Mouse (Mus musculus) thymus, postnatal 4 days (tissue): ENCODE data around the gene Lrrc8c.
A peak's percentile ranks its signal among the peaks of the same experiment; 100 is the strongest.
"Not testable (repeated sequence)": the region's sequence is repeated elsewhere in the genome, so short reads cannot be mapped to it uniquely, and the experiment has no call there.

Experiments
- DNase-seq: peaks from one replicate; pipeline ENCODE4 v3.0.0; 2021

Gene Lrrc8c

DNA sequence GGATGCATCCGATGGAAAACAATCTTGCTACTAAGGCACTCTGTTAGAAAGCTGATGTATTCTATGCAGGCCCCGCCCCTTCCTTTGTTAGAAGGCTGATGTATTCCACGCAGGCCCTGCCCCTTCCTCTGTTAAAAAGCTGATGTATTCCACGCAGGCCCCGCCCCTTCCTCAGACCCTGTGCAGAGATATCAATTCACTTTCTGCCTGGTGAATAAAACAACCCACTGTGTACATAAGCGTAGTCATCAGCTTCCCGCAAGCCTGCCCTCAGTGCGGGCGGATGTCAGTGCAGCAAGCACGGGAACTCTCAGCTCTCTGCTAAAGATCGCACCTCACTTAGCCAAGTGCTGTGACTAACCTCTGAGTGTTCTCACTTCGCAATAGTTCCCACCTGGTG lies 90.5 kb downstream of the Lrrc8c start:
- peak; percentile 35 for DNase-seq

DNA sequence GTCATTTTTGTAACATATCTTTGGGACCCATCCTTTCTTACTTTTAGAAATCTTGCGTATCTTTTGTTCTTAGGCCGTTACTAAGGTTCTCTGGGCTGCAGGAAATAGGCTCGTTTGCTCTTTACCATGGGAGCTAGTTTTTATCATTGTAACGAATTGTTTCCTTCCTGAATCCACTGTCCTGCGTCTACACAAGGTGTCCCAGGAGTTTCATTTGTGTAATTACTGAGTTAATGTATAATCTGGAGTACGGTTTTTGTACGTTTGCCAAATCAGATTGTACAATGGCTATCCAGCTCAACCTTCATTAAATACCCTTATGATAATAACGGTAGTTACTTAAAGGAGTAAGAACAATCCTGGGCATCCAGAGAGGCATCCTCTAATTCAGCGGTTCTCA lies 93.8 kb downstream of the Lrrc8c start:
- DNase-seq: no peak

GRCm38 (mm10) chr5:105614000-105614399 lies 94.8 kb downstream of the Lrrc8c start:
- no peak for DNase-seq

DNA sequence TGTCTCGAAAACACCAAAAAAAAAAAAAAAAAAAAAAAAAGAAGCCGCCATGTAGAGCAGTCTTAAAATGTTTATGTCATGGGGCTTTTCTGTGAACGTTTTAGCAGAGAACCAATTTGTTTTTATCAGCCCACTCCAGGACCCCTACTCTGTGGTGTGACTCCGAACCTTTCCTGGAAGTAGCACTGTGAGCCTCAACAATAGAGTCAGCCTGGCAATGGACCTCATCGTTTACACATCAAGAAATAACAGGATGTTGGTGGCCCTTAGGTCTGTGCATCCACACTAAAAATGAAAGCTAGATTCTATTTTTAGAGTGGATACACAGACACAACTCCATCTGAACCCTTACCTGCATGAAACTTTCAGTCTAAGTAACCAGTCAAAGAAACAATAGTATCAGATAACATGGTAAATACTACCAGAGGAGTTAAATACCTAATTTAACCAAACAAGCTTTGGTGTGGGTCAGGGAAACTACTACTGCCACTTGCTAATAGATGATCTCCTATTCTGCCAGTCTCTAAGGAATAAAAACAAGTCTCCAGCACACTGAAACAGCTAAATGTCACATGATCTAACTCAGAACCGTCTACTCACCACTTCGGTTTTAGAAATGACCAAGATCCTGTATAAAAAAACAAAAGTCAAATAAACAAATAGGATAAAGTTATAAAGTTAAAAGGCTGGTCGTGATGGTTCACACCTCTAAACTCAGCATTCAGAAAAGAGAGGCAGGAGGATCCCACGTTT lies 95.7 kb downstream of the Lrrc8c start:
- DNase-seq: no peak

DNA sequence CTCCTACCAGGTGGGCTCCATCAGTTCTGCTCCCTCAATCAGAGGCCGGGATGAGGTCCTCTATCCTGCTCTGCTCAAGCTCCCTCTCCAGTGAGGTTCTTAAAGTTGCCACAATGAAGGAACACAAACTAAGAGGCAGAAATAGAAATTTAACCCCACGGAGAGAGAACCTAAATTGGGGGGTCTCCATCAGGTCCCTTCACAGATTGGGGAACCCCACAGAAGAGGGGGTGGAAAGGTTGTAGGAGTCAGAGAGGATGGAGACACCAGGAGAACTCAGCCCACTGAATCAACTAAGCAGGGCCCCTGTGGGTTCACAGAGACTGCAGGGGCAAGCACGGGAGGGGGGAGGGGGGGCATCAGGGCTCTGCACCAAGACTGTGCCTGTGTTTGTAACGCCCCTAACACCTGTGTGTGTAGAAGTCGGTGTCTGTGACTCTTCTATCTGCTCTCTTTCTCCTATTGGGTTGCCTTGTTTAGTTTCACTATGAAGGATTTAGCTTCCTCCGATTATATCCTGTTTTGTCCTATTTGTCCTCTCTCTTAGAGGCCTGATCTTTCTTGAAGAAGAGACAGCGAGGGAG lies 96.8 kb downstream of the Lrrc8c start:
- peak; percentile 68 for DNase-seq

GRCm38 (mm10) chr5:105616538-105616937 lies 97.3 kb downstream of the Lrrc8c start:
- DNase-seq: peak; percentile 79

DNA sequence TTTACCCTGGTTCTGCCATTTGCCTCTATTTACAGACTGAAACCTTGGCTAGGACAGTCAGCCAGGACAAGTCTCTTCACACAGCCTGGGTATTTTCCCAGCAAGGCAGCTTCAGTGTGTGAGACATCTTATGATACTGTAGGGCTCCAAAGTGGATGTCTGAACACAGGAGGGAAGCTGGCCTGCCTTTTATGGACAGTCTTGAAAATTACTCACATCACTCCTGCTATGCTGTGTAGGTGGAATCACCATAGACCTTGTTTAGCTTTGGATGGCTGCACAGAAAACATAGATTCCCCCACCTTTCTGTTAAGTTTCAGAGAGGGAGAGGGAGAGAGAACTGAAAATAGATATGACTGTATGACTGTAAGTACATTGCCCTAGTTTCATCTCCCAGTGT lies 99.3 kb downstream of the Lrrc8c start:
- no peak for DNase-seq

DNA sequence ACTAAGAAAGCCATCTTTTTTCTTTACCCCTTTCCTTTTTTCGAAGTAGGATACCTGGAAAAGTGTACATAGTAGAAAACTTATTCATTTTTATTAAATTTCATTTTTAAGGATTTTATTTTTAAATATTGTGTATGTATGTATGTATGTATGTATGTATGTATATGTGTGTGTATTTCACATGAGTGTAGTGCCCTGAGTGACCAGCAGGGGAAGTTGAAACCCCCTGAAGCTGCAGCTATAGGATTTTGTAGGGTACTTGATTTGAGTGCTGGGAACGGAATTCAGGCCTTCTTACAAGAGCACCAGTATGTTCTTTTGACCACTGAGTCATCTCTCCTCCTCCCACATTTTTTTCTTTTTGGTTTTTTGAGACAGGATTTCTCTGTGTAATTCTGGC lies 100.5 kb downstream of the Lrrc8c start:
- DNase-seq: no peak

DNA sequence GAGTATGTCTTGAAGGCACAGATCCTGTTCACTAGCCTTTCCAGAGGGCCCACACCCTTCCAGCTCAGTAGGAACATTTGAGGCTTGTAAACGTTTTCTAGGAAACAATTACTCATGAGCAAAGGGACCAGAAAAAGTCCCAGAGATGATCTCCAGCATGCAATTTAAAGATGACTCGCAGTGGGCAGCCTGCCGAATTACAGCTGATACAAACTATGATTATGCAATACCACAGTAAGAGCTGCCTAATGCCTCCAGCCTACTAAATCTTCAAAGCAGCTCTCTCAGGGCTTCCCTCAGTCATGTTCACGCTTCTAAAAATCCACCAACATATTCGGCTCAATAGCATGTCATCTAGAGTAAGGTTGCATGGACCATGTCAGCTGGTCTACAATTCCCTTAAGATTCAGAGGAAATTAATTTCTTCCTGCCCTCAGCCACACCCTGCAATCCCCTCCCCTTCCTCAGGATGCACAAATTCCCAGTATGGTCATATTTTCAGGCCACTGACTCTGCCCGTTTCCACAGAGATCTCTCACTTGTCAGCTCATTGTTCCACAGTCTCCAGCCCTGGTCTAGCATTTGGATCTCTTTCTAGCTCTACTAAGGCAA lies 101.4 kb downstream of the Lrrc8c start:
- DNase-seq: no peak

- no peak for DNase-seq
These were observed 104.0 kb downstream of the Lrrc8c start for GRCm38 (mm10) chr5:105623074-105623713.

DNA sequence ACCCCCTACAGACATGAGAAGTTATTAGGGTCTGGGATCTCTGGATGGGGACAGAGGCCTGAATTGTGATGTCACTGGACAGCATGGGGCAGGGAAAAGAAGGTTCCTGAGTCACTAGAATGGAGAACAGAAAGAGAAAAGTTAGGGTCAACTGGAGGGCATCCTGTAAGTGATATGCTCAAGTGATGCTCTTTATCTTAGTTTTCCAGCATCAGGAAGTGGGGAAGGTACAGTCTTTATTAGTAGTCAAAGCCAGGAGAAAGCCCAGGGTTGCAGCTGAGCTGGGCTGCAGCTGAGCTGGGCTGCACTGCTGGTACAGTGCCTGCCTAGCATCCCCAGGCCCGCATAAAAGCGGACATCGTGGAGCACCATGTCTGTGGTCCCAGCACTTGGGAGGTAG lies 105.1 kb downstream of the Lrrc8c start:
- no peak for DNase-seq

- DNase-seq: no peak
These were observed 106.4 kb downstream of the Lrrc8c start for GRCm38 (mm10) chr5:105625504-105626150.

GRCm38 (mm10) chr5:105626355-105626754 lies 107.2 kb downstream of the Lrrc8c start:
- no peak for DNase-seq

- DNase-seq: no peak
These were observed 107.9 kb downstream of the Lrrc8c start for GRCm38 (mm10) chr5:105627093-105627492.

DNA sequence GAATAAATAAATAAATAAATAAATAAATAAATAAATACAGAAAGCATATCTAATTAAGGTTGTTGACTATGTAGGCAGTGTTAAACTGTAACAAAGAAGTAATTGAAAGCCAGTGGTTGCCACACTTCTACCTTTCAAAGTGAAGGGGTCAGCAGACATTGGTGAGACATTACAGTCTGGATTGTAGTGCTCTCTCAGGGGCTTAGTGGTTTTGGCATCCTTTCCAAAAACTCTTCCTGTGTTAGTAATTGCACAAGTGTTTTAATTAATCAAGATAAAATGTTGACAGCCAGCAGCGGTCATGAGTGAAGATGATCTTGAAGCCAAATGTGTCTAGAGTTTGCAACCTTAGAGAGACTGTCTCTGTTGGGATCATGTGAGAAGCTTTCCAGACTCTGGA lies 110.8 kb downstream of the Lrrc8c start:
- DNase-seq: no peak

- no peak for DNase-seq
These were observed 112.9 kb downstream of the Lrrc8c start for GRCm38 (mm10) chr5:105632066-105632465.

GRCm38 (mm10) chr5:105635576-105635975 lies 116.4 kb downstream of the Lrrc8c start:
- DNase-seq: peak; percentile 83

- peak; percentile 54 for DNase-seq
These were observed 117.5 kb downstream of the Lrrc8c start for GRCm38 (mm10) chr5:105636484-105637191.

DNA sequence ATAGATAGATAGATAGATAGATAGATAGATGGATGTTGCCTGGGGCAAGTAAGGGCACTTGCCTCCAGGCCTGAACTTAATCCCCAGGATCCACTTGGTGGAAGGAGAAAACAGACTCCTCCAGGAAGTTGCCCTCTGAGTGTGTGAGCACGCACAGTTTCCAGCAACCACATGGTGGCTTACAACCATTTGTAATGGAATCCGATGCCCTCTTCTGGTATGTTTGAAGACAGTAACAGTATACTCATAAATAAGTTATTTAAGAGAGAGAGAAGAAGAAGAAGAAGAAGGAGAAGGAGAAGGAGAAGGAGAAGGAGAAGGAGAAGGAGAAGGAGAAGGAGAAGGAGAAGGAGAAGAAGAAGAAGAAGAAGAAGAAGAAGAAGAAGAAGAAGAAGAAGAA lies 119.1 kb downstream of the Lrrc8c start:
- not testable (repeated sequence) for DNase-seq

DNA sequence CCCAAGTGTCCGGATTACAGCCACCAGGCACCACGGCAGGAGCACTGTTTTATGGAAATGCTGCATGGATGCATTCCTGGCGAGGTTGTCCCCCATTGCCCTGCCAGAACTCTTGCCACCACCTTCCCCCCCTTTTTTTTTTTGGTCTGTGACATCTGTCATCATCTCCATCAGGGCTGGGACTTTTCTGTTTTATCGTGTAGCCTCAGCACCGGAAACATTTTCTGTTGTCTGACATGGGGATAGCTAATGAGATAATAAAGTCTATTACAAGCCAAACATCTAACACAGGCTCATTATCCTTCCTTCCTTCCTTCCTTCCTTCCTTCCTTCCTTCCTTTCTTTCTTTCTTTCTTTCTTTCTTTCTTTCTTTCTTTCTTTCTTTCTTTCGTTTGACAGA lies 119.7 kb downstream of the Lrrc8c start:
- DNase-seq: no peak

- no peak for DNase-seq
These were observed 120.2 kb downstream of the Lrrc8c start for GRCm38 (mm10) chr5:105639363-105639762.

DNA sequence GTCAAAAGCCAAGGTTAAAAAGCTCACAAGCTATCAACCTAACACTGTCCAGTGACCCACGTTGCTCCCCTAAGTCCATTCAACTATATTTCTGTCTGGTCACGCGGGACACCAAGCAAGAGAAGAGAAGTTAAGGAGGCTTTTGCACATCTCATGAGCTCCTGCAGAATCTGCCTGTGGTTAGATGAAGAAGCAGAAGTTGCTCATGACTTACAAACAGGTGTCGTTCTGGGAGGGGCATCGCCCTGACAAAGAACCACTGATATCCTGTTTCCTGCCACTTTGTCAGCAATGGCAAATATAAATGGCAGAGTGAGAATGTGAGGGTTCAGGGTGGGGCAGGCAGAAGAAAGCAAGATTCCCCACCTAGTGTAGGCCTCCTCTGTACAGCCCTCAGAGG lies 123.3 kb downstream of the Lrrc8c start:
- DNase-seq: peak; percentile 74

DNA sequence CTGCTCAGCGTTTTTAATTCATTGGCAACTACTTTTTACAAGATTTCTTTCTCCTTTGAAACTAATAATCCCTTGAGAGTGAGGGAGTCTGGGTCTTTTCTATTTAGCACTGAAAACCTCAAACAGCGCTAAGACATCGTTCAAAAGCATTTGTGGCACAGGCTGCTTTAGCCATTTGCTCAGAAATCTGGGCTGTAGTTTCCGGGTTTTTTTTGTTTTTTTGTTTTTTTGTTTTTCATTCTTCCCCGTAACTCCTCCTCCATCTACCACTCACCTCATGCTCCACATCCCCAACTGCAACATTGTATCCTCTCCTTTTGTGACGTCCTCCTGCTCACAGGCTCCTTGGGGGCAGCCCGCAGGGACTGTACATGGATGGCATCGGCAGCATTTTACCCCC lies 124.1 kb downstream of the Lrrc8c start:
- DNase-seq: no peak
